18 mouse cellular contexts compared by ENCODE assay signal in the genomic region with DNA sequence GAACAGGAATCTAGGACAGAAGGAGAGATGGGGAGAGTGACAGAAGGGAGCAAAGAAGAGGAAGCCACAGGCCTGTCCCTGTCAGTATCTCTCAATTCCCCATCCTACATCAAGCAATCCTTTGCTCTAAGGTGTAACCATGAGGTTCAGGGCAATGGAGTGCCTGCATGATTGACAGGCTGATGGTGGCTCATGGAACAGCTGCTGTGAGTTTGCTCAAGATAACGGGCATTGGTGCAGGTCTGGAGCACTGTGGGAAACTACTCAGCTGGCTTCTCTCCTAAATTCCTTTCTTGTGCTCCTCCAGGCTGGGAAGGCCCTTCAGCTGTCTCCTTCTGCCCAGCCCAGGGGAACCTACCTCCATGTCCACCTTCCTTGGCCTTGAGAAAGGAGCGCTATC.
"Had no signal": no experiment of that assay in that cellular context is flagged by ENCODE, and none has a peak within 500 bp of the region (broad histone marks: within the 10 kb centered on the region; RNA-seq: fewer than 3 reads in every experiment).

No protein-coding gene starts in this region.

- H3K27me3 ChIP-seq: midbrain, embryonic 13.5 days had no signal

- H3K36me3 ChIP-seq: midbrain, embryonic 10.5 days; midbrain, embryonic 13.5 days had no signal

- DNase-seq: kidney, adult 18-20 months; kidney, adult 9 months; kidney, postnatal 25 days; layer of hippocampus, adult 9-11 months; liver, postnatal 0 days; lung, embryonic 14.5 days; thymus, adult 2 months; thymus, postnatal 14 days had no signal

- H3K27ac ChIP-seq: kidney, postnatal 0 days; layer of hippocampus, adult 2 months; left cerebral cortex, adult 2 months; liver, embryonic 14.5 days; macrophage; midbrain, embryonic 10.5 days; midbrain, embryonic 13.5 days had no signal

- ATAC-seq: liver, postnatal 0 days; lung, postnatal 0 days; midbrain, embryonic 13.5 days; midbrain, embryonic 16.5 days had no signal

- H3K4me2 ChIP-seq: liver, embryonic 11.5 days; lung, embryonic 14.5 days; midbrain, embryonic 13.5 days had no signal

- H3K9ac ChIP-seq: liver, embryonic 14.5 days; liver, postnatal 0 days; lung, embryonic 14.5 days; midbrain, embryonic 13.5 days had no signal

- H3K4me1 ChIP-seq: midbrain, embryonic 10.5 days; midbrain, embryonic 13.5 days had no signal

- H3K9me3 ChIP-seq: midbrain, embryonic 10.5 days; midbrain, embryonic 13.5 days had no signal

- H3K4me3 ChIP-seq: layer of hippocampus, adult 2 months; left cerebral cortex, adult 2 months; midbrain, embryonic 10.5 days; midbrain, embryonic 13.5 days had no signal
